17 mouse cellular contexts compared by ENCODE assay signal in the genomic region with DNA sequence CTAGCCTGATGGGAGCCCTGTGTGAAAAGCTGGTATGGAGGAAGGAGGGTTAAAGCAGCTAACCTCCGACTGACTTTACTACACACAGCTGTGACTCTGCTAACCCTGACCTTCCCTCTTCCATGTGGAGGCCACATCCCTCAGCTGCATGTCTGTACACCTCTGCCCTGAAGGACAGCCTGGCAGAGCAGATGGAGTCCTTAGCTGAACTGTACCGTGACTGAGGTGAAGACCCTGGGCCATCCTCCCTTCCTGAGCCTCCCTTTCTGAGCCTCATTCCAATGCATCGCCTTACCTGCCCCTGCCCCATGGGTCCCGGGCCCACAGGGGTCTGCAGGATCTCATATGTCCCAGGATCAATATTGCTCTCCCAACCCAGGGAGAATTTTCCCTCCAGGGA. TPM values are rescaled to one million over a fixed set of nuclear protein-coding genes. Genes with fewer than 3 reads are reported as not detected.
A peak's percentile ranks its signal among the peaks of the same experiment; 100 is the strongest.
DNase-seq lines count a peak whose midpoint lies in the region; ATAC-seq and TF ChIP-seq lines count a peak whose summit lies in the region.
"Had no signal": no experiment of that assay in that cellular context is flagged by ENCODE, and none has a peak within 500 bp of the region (broad histone marks: within the 10 kb centered on the region; RNA-seq: fewer than 3 reads in every experiment).

No protein-coding gene starts in this region.

- 61% methylated on average over 4 of the region's 4 CpGs for WGBS in forebrain, embryonic 10.5 days
- WGBS in forebrain, postnatal 0 days: 75% methylated on average over 4 of the region's 4 CpGs
- WGBS in kidney, postnatal 0 days: 39% methylated on average over 4 of the region's 4 CpGs
- 70% methylated on average over 4 of the region's 4 CpGs for WGBS in forebrain, embryonic 14.5 days
- 68% methylated on average over 4 of the region's 4 CpGs for WGBS in midbrain, embryonic 15.5 days

- no peak for DNase-seq in forebrain, embryonic 10.5 days (ENCODE audit: extremely low spot score, low spot score)
- DNase-seq in forebrain, postnatal 0 days: no peak
- DNase-seq in kidney, postnatal 0 days (ENCODE audit: low spot score): no peak
- DNase-seq in kidney, postnatal 36 days: no peak
- no peak for DNase-seq in forebrain, embryonic 14.5 days (ENCODE audit: low spot score)
- no peak for DNase-seq in right cerebral cortex, adult 18-20 months
- DNase-seq in left cerebral cortex, postnatal 10 days (ENCODE audit: extremely low spot score in 1 of 2, low spot score in 2 of 2): no peak
- DNase-seq: adrenal gland, adult 8-10 months; cerebellum, adult 9-11 months; kidney, adult 9 months; lung, adult 18-20 months had no signal

- no peaks in the 10 kb centered on the region for H3K9me3 ChIP-seq in forebrain, embryonic 10.5 days
- H3K9me3 ChIP-seq in forebrain, postnatal 0 days (ENCODE audit: low read length): no peaks in the 10 kb centered on the region
- H3K9me3 ChIP-seq in kidney, postnatal 0 days (replicated peaks; ENCODE audit: low read length): no peaks in the 10 kb centered on the region
- no peaks in the 10 kb centered on the region for H3K9me3 ChIP-seq in forebrain, embryonic 14.5 days (replicated peaks; ENCODE audit: control insufficient read depth, low read length)
- H3K9me3 ChIP-seq in midbrain, embryonic 15.5 days: no peaks in the 10 kb centered on the region

- H3K36me3 ChIP-seq in forebrain, embryonic 10.5 days (replicated peaks): no peaks in the 10 kb centered on the region
- no peaks in the 10 kb centered on the region for H3K36me3 ChIP-seq in forebrain, postnatal 0 days (ENCODE audit: insufficient read depth)
- no peaks in the 10 kb centered on the region for H3K36me3 ChIP-seq in kidney, postnatal 0 days (ENCODE audit: insufficient read depth, low read length)
- no peaks in the 10 kb centered on the region for H3K36me3 ChIP-seq in forebrain, embryonic 14.5 days (ENCODE audit: control insufficient read depth, insufficient read depth, low read length)
- H3K36me3 ChIP-seq in midbrain, embryonic 15.5 days (replicated peaks): no peaks in the 10 kb centered on the region
- H3K36me3 ChIP-seq: heart, embryonic 13.5 days had no signal

- no peak for ATAC-seq in forebrain, postnatal 0 days
- 0 out of 2 replicates have a peak, but pooled peaks have one; percentile 20 for ATAC-seq in kidney, postnatal 0 days (replicated peaks; ENCODE audit: low FRiP score, low read depth)
- no peak for ATAC-seq in forebrain, embryonic 14.5 days
- no peak for ATAC-seq in midbrain, embryonic 15.5 days (replicated peaks)

- H3K4me1 ChIP-seq in forebrain, embryonic 10.5 days: peaks cover 62% of the 10 kb centered on the region
- peaks cover 17% of the 10 kb centered on the region for H3K4me1 ChIP-seq in forebrain, postnatal 0 days (ENCODE audit: insufficient read depth)
- H3K4me1 ChIP-seq in kidney, postnatal 0 days (replicated peaks; ENCODE audit: insufficient read depth, low read length): peaks cover 7% of the 10 kb centered on the region; the same call in 1 of the 2 replicates
- H3K4me1 ChIP-seq in forebrain, embryonic 14.5 days (ENCODE audit: control insufficient read depth, insufficient read depth, low read length): peaks cover 30% of the 10 kb centered on the region
- H3K4me1 ChIP-seq in midbrain, embryonic 15.5 days: peaks cover 36% of the 10 kb centered on the region
- H3K4me1 ChIP-seq: heart, embryonic 13.5 days had no signal

- H3K4me3 ChIP-seq in forebrain, embryonic 10.5 days: no peak overlapping the region
- no peak overlapping the region for H3K4me3 ChIP-seq in forebrain, postnatal 0 days (ENCODE audit: low read depth, low read length)
- H3K4me3 ChIP-seq in kidney, postnatal 0 days (replicated peaks; ENCODE audit: low read depth, low read length): no peak overlapping the region
- H3K4me3 ChIP-seq in forebrain, embryonic 14.5 days (ENCODE audit: low read depth, low read length): no peak overlapping the region
- no peak overlapping the region for H3K4me3 ChIP-seq in midbrain, embryonic 15.5 days
- H3K4me3 ChIP-seq: heart, embryonic 13.5 days had no signal

- intact Hi-C loops in left cerebral cortex, postnatal 10 days (cut with DNase I): no loop called here

- H3K4me2 ChIP-seq in forebrain, postnatal 0 days (ENCODE audit: low read depth): no peak overlapping the region
- no peak overlapping the region for H3K4me2 ChIP-seq in kidney, postnatal 0 days (ENCODE audit: low read length)
- no peak overlapping the region for H3K4me2 ChIP-seq in forebrain, embryonic 14.5 days (ENCODE audit: low read length)
- H3K4me2 ChIP-seq in midbrain, embryonic 15.5 days: no peak overlapping the region
- H3K4me2 ChIP-seq: heart, embryonic 13.5 days; liver, embryonic 11.5 days had no signal

- H3K27ac ChIP-seq in forebrain, embryonic 10.5 days: peak overlapping the region; percentile 46; the same call in 1 of the 2 replicates
- H3K27ac ChIP-seq in forebrain, postnatal 0 days (ENCODE audit: low read depth, low read length): no peak overlapping the region
- H3K27ac ChIP-seq in kidney, postnatal 0 days: no peak overlapping the region
- 0 out of 2 replicates have a peak overlapping the region, but pooled peaks have one; percentile 3 for H3K27ac ChIP-seq in forebrain, embryonic 14.5 days (ENCODE audit: low read depth, low read length)
- H3K27ac ChIP-seq in midbrain, embryonic 15.5 days: 0 out of 2 replicates have a peak overlapping the region, but pooled peaks have one; percentile 42
- H3K27ac ChIP-seq: heart, embryonic 13.5 days had no signal

- no peak for TF ChIP-seq CTCF in forebrain, postnatal 0 days (IDR thresholded peaks at IDR 0.05; ENCODE audit: low read depth)
- TF ChIP-seq CTCF in kidney, postnatal 0 days (IDR thresholded peaks at IDR 0.05; ENCODE audit: low read depth): no peak

- no peak overlapping the region for H3K9ac ChIP-seq in forebrain, postnatal 0 days
- H3K9ac ChIP-seq in kidney, postnatal 0 days (ENCODE audit: low read depth, low read length): no peak overlapping the region
- no peak overlapping the region for H3K9ac ChIP-seq in forebrain, embryonic 14.5 days (ENCODE audit: low read length)
- H3K9ac ChIP-seq in midbrain, embryonic 15.5 days: no peak overlapping the region
- H3K9ac ChIP-seq: heart, embryonic 13.5 days had no signal

- peaks cover 90% of the 10 kb centered on the region for H3K27me3 ChIP-seq in forebrain, embryonic 10.5 days (ENCODE audit: poor library complexity, severe bottlenecking)
- no peaks in the 10 kb centered on the region for H3K27me3 ChIP-seq in forebrain, postnatal 0 days (ENCODE audit: insufficient read depth, low read length)
- H3K27me3 ChIP-seq in kidney, postnatal 0 days (ENCODE audit: insufficient read depth, low read length): no peaks in the 10 kb centered on the region
- no peaks in the 10 kb centered on the region for H3K27me3 ChIP-seq in forebrain, embryonic 14.5 days (replicated peaks; ENCODE audit: control insufficient read depth, insufficient read depth, low read length)
- 0 out of 2 replicates have a peak, but pooled peaks cover 5% of the 10 kb centered on the region for H3K27me3 ChIP-seq in midbrain, embryonic 15.5 days (replicated peaks)

RNA-seq across cellular contexts. Expression of gene Ntsr1, which starts 14.9 kb away (rescaled TPM):
- polyA plus RNA-seq in forebrain, embryonic 10.5 days (2016; fragmentation: Nextera tagmentation; extraction: Ambion mirVana): not detected in 2 replicates
- total RNA-seq in forebrain, postnatal 0 days (2014; rRNA removed): 19.8 and 35.8 TPM in 2 replicates
- 13.2 and 18.1 TPM in 2 replicates for polyA plus RNA-seq in forebrain, postnatal 0 days (2015; fragmentation: Nextera tagmentation; extraction: Ambion mirVana)
- 4.4 and 4.9 TPM in 2 replicates for polyA plus RNA-seq in kidney, postnatal 0 days (2015; fragmentation: Nextera tagmentation; extraction: Ambion mirVana)
- 4.4 and 6.1 TPM in 2 replicates for polyA plus RNA-seq in forebrain, embryonic 14.5 days (2014; fragmentation: Nextera tagmentation; extraction: Ambion mirVana)
- 2.2 and 3.2 TPM in 2 replicates for polyA plus RNA-seq in midbrain, embryonic 15.5 days (2015; fragmentation: Nextera tagmentation; extraction: Ambion mirVana)
- total RNA-seq in left cerebral cortex, postnatal 10 days (2021): 10 to 100 TPM; 27.3 to 29.2 TPM
- total RNA-seq: adrenal gland, adult 8-10 months; granulocyte monocyte progenitor cell, adult 5-6 weeks; heart, postnatal 25 days had no signal
- polyA plus RNA-seq: limb, embryonic 11.5 days had no signal

RNA-seq across cellular contexts. Expression of gene Slco4a1, which starts 28.8 kb away (rescaled TPM):
- 4.9 and 6.9 TPM in 2 replicates for polyA plus RNA-seq in forebrain, embryonic 10.5 days (2016; fragmentation: Nextera tagmentation; extraction: Ambion mirVana)
- 1.8 TPM in 2 replicates for total RNA-seq in forebrain, postnatal 0 days (2014; rRNA removed)
- 1.3 and 1.6 TPM in 2 replicates for polyA plus RNA-seq in forebrain, postnatal 0 days (2015; fragmentation: Nextera tagmentation; extraction: Ambion mirVana)
- 11.9 and 12.7 TPM in 2 replicates for polyA plus RNA-seq in kidney, postnatal 0 days (2015; fragmentation: Nextera tagmentation; extraction: Ambion mirVana)
- 0.74 and 1.1 TPM in 2 replicates for polyA plus RNA-seq in forebrain, embryonic 14.5 days (2014; fragmentation: Nextera tagmentation; extraction: Ambion mirVana)
- 1.5 and 1.7 TPM in 2 replicates for polyA plus RNA-seq in midbrain, embryonic 15.5 days (2015; fragmentation: Nextera tagmentation; extraction: Ambion mirVana)
- 1 to 10 TPM; 1.5 TPM for total RNA-seq in left cerebral cortex, postnatal 10 days (2021)
- total RNA-seq: heart, postnatal 25 days had no signal

Comparison
In these comparisons a context has a peak if more than half of its experiments do, and no peak if none do; other contexts are left out.
1. H3K27ac ChIP-seq: peak in forebrain, embryonic 10.5 days (single experiment), forebrain, embryonic 14.5 days (single experiment) and midbrain, embryonic 15.5 days (single experiment); none in forebrain, postnatal 0 days (single experiment) and kidney, postnatal 0 days (single experiment).